Mouse (Mus musculus): ENCODE measurements at regions not wholly inside any gene's neighbourhood (a gene's known extent, or its start where the extent isn't known, plus 50 kb on each side); places are given as distances from the start of the nearest gene placed in this dataset.
A peak's percentile ranks its signal among the peaks of the same experiment; 100 is the strongest.

- DNase-seq = peak; percentile 4 to 27
Observed at GRCm38 (mm10) chr4:37647051-37647450, 695.5 kb upstream of the Lingo2 start.

All from kidney, postnatal 36 days (tissue).